Mouse (Mus musculus) erythroblast, embryonic 14.5 days (primary cell): Measurements from ENCODE around the gene Rgl3. TPM values are rescaled to one million over a fixed set of nuclear protein-coding genes. Genes with fewer than 3 reads are reported as not detected.
A peak's percentile ranks its signal among the peaks of the same experiment; 100 is the strongest.

Experiments used
- H3K27me3 ChIP-seq: 2 replicates; pipeline ENCODE4 v1.6.1; 2012; ENCODE audit warnings: inconsistent platforms; ENCODE audit not compliant: control insufficient read depth
- H3K36me3 ChIP-seq: 2 replicates; pipeline ENCODE4 v1.6.1; 2012; ENCODE audit warnings: mild to moderate bottlenecking, inconsistent platforms; ENCODE audit not compliant: control insufficient read depth
- H3K4me1 ChIP-seq: 2 replicates; pipeline ENCODE4 v1.6.1; 2012; ENCODE audit warnings: inconsistent platforms; ENCODE audit not compliant: control insufficient read depth
- H3K4me3 ChIP-seq: replicated peaks from 2 replicates; pipeline ENCODE3; 2012; ENCODE audit warnings: moderate library complexity, mild to moderate bottlenecking, inconsistent platforms
- H3K9me3 ChIP-seq: 2 replicates; pipeline ENCODE4 v1.6.1; 2012; ENCODE audit warnings: low read length, inconsistent platforms, mixed read lengths; ENCODE audit not compliant: control insufficient read depth
- GATA1 ChIP-seq: IDR thresholded peaks from 2 replicates; pipeline ENCODE4 v1.6.1; 2012; ENCODE audit warnings: low read length, inconsistent platforms, mixed read lengths
- TAL1 ChIP-seq: IDR thresholded peaks from 3 replicates; pipeline ENCODE4 v1.6.1; 2012; ENCODE audit warnings: low read length, inconsistent platforms, mixed read lengths
- polyA plus RNA-seq: library from polyadenylated mRNA; stranded (reverse); fragments of >175 nt; gene quantifications from 2 replicates; pipeline ENCODE4 v1.2.3, GENCODE M21; 2012

Rgl3 gene
- polyA plus RNA-seq, 1 experiment: 0.01 TPM

DNA sequence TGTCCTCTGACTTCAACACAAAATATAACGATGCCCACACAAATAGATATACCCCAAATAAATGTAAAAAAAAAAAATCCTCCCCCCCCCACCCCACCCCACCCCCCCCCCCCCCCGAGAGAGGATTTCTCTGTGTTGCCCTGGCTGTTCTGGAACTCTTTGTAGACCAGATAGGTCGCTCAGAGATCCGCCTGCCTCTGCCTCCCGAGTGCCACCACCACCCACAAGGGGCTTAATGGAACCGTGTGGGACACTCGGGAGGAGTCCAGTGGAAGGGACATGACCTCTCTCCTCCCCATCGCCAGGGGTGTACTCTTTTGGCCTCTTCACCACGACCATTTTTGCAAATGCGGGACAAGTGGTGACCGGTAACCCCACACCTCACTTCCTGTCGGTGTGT is 46.2 kb downstream of the Rgl3 start:
- peaks cover 16% of the 10 kb centered on the region for H3K4me1 ChIP-seq
- peaks cover 8% of the 10 kb centered on the region for H3K9me3 ChIP-seq
- H3K27me3 ChIP-seq: peaks cover 26% of the 10 kb centered on the region
- no peaks in the 10 kb centered on the region for H3K36me3 ChIP-seq
- H3K4me3 ChIP-seq: no peak overlapping the region
- TF ChIP-seq GATA1: no peak
- TF ChIP-seq TAL1: no peak

DNA sequence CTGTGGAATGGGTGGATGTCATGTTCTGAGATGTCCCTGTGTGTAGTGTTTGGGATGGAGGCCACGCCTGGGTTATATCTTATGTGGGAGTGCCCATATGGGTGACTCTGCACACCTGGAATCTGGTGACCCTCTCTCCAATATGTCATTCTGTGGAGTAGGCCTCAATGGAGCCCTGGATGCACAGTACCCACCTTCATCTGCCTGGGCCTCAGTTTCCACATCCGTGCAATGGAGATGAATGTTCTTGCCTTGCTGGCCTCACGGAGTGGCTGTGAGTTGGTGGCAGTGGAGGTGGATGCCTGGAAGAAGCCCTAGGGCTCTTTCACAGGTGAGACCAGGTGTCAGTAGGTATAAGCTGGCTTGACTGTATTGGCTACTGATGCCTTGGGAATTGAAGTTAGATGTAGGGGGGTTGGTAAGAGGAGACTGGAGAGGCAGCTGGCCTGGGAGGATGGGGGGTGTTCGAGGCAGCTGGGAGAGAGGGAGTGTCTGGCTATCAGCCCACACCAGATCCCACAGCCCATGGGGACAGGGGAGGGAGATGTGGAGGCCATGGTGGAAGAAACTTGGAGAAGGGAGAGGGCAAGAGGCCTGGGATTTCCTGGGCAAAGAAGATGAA is 50.9 kb downstream of the Rgl3 start:
- Histone ChIP-seq H3K27me3 (peaks cover 26% of the 10 kb centered on the region), H3K9me3 (peaks cover 3% of the 10 kb centered on the region), H3K36me3 (no peaks in the 10 kb centered on the region), H3K4me3 (no peak overlapping the region), H3K4me1 (peaks cover 14% of the 10 kb centered on the region)
- no peak for TF ChIP-seq TAL1
- no peak for TF ChIP-seq GATA1

DNA sequence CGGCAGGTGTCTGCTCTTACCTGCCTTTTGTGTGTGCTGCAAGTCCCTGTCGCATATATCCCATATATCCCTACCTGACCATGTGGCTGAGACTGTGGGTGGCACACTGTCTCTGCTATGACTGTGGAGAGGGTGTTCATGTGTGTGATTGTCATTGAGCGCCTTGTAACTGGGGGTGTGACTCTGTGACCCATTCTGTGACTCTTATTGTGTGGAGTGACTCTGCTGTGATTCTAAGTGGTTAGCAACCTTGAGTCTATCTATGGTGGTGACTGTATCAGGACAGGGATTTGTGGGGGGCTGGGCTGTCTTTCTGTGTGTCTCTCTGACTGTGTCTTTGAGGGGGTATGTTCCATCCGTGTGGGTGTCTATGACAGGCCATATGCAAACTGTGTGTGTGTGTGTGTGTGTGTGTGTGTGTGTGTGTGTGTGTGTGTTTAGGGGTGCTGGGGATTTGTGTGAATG is 51.5 kb downstream of the Rgl3 start:
- peaks cover 25% of the 10 kb centered on the region for H3K27me3 ChIP-seq
- TF ChIP-seq TAL1 (no peak), GATA1 (no peak)
- H3K4me3 ChIP-seq: no peak overlapping the region
- H3K9me3 ChIP-seq: no peaks in the 10 kb centered on the region
- peaks cover 19% of the 10 kb centered on the region for H3K4me1 ChIP-seq
- no peaks in the 10 kb centered on the region for H3K36me3 ChIP-seq

DNA sequence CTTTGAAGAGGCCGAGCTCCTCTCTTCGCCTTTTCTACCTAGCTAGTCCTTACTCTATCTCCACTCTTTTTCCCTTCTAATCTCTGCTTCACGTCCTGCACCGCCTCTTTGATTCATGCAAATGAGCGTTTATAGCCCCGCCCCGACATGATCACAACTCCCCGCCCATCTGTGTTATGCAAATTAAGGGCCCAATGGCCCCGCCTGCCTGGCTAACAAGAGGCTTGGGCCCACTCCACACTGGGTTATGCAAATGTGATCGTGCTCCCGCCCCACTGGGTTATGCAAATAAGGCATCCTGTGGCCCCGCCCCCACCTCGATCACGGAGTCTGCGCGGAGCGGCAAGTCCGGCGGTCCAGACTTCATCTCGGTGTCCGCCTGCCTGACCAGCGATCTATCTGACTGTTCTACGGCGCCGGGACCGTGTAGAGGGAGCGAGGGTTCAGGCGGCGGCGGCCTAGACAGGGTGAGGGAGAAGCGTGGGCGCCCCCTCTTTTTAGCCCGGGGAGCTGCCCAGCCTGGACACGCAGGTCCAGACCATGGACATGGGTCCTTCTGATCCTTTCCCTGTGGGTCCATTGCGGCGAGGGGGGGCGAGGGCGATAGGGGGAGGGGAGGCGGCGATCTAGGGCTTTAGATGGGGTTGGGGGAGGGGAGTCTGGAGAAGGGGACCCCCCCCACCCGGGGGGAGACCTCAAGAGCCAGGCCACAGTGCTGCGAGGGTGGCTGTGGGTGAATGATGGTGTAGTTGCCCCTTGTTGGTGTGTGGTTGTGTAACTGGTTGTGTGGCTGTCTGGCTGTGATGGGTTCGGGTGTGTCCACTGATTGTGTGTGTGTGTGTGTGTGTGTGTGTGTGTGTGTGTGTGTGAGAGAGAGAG is 52.3 kb downstream of the Rgl3 start, which contains the start of gene Plppr2:
TSS of gene Plppr2 (plus strand) at position 342 of the 879 bp plus-strand sequence.
- no peak for TF ChIP-seq TAL1
- TF ChIP-seq GATA1: no peak
- Histone ChIP-seq H3K4me1 (peaks cover 22% of the 10 kb centered on the region), H3K36me3 (no peaks in the 10 kb centered on the region), H3K4me3 (peak within 1 kb of the TSS; percentile 52), H3K9me3 (no peaks in the 10 kb centered on the region), H3K27me3 (peaks cover 25% of the 10 kb centered on the region)

DNA sequence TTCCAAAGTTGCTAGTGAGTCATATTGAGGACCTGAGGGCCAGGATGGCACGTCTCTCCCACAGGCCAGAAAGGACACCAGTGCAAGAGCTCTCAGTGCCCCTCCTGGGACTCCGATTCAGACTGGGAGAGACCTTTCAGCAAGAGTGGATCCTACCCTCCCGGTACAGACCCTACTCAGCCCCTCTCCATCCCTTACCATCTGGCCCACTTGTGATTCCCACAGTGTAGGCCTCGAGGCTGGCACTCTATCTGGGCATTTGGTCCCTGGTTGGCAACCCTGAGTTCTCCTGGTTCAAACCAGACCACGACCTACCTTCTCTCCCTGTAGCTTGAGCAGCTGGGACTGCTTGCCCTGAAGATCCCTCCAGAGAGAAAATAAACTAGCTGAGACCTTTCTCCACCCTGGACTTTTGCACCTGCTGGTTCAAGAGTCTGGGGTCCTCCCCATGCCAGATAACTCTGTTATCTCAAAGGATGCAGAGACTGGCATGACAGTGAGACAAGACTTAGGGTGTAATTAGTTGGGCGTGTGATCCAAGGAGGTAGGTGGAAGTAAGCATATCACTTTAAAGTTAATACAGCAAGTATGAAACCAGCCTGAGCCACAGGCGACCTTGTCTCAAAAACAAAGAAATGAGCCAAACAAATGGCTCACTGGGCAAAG is 53.6 kb downstream of the Rgl3 start:
- H3K4me3 ChIP-seq: no peak overlapping the region
- no peaks in the 10 kb centered on the region for H3K9me3 ChIP-seq
- H3K36me3 ChIP-seq: no peaks in the 10 kb centered on the region

DNA sequence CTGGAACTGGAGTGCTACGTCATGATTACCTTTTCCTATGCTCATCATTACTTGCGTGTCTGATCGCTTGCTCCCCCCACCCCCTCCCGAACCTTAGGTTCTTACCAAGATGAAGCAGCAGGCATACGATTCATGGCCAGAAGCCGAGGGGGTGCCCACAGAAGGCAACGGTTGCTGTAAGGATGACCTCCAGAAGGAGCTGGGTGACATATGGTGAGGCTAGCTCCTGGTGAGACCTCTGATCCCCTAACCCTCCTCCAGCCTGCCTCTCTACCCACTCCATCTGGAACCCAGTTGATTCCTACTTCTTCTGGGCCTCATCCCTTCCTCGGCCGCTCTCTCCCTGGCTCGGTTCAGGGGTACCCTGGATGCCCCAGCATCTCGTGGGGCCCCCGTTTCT is 55.2 kb downstream of the Rgl3 start:
- Histone ChIP-seq H3K4me3 (no peak overlapping the region), H3K36me3 (no peaks in the 10 kb centered on the region), H3K27me3 (peaks cover 25% of the 10 kb centered on the region), H3K9me3 (no peaks in the 10 kb centered on the region), H3K4me1 (peaks cover 22% of the 10 kb centered on the region)
- TF ChIP-seq GATA1 (no peak), TAL1 (no peak)

More for the DNA sequence above, 53.6 kb downstream of the Rgl3 start:
- peaks cover 22% of the 10 kb centered on the region for H3K4me1 ChIP-seq
- TF ChIP-seq GATA1: no peak
- TF ChIP-seq TAL1: no peak
- peaks cover 25% of the 10 kb centered on the region for H3K27me3 ChIP-seq

DNA sequence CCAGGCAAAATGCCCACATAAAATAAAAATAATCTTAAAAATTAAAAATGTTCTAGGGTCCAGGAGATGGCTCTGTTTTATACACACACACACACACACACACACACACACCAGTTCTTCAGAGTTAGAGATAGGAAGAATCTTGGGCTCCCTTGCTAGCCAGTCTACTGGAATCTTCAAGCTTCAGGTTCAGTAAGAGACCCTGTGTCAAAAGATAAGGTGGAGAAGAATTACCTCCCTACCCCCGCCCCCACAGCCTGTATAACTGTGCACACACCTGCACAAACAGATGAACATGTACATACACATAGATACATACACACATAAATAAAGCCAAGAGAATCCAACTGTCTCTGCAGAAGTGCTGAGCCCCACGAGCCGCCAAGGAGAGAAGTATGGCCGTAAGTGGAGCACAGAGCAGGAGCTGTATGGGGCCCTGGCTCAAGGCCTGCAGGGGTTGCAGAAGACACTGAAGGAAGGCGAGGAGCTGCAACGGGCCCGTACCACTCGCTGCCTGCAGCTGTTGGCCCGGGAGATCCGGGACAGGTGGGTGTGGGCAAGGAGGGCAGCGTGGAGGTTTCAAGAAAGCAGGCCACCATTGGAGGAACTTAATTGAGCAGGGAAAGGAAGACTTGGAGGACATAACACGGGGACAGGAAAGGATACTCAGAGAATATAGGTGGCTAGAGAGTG is 56.7 kb downstream of the Rgl3 start:
- Histone ChIP-seq H3K4me1 (peaks cover 24% of the 10 kb centered on the region), H3K27me3 (peaks cover 25% of the 10 kb centered on the region), H3K9me3 (no peaks in the 10 kb centered on the region), H3K36me3 (no peaks in the 10 kb centered on the region), H3K4me3 (no peak overlapping the region)
- TF ChIP-seq TAL1 (no peak), GATA1 (no peak)

DNA sequence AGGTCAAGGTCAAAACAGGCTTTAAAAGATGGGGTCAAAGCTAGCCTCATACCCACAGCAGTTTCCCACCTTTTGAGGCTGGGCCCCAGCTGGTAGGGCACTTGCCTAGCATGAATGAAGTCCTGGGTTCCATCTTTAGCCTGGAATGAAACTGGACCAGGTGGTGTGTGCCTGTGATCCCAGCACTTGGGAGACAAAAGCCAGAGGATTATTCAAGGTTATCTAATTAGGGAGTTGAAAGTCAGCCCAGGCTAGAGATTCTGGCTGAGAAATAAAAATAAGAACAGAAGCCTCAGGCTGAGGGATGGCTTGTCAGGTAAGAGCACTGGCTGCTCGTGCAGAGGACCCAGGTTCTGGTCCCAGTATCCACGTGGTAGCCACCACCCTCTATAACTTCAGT is 57.2 kb downstream of the Rgl3 start:
- no peak for TF ChIP-seq GATA1
- H3K4me1 ChIP-seq: peaks cover 27% of the 10 kb centered on the region
- H3K4me3 ChIP-seq: no peak overlapping the region
- no peaks in the 10 kb centered on the region for H3K9me3 ChIP-seq
- H3K36me3 ChIP-seq: no peaks in the 10 kb centered on the region
- H3K27me3 ChIP-seq: peaks cover 30% of the 10 kb centered on the region

DNA sequence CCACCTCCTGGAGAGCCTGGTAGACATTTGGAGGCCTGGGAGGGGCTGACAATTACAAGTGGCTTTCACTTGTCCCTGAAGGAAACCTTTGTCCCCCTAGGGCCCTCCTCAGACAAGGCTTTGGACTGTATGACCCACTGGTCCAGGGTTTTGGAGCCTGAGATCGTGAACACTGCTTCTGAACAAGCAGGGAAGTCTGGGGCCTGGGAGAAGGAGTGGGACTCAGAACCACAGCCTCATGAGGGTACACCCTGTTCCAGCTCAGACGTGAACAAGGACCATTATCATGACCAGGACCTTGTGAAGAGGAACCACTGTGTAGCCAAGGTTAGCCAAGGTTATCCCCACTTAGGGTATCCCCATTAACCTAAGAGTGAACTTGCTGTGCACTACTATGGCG is 60.0 kb downstream of the Rgl3 start:
- H3K9me3 ChIP-seq: no peaks in the 10 kb centered on the region
- TF ChIP-seq TAL1 (no peak), GATA1 (no peak)
- no peaks in the 10 kb centered on the region; the same call in 1 of the 2 replicates for H3K36me3 ChIP-seq
- no peak overlapping the region for H3K4me3 ChIP-seq
- H3K27me3 ChIP-seq: peaks cover 14% of the 10 kb centered on the region
- peaks cover 26% of the 10 kb centered on the region for H3K4me1 ChIP-seq
